Mouse (Mus musculus): Measurements from ENCODE around the gene Olfr316. TPM values are rescaled to one million over a fixed set of nuclear protein-coding genes. Genes with fewer than 3 reads are reported as not detected.

The Olfr316 gene
- not detected in 2 replicates for polyA plus RNA-seq (2012; rRNA removed)

GRCm38 (mm10) chr11:58752434-58752833 is at the start of gene Olfr316:
TSS of gene Olfr316 (plus strand) at chr11:58752734.

GRCm38 (mm10) chr11:58723914-58724313 is 28.6 kb upstream of the Olfr316 start, which contains the start of gene Olfr318:
TSS of gene Olfr318 (minus strand) at chr11:58724014.

GRCm38 (mm10) chr11:58738792-58739262 is 13.7 kb upstream of the Olfr316 start, which contains the start of gene Olfr317:
TSS of gene Olfr317 (minus strand) at chr11:58739212.

GRCm38 (mm10) chr11:58772888-58773287 is 20.4 kb downstream of the Olfr316 start, which contains the start of gene Olfr315:
TSS of gene Olfr315 (plus strand) at chr11:58773188.

GRCm38 (mm10) chr11:58782480-58783089 is 30.1 kb downstream of the Olfr316 start, which contains the start of gene Olfr314:
TSS of gene Olfr314 (plus strand) at chr11:58782952.

GRCm38 (mm10) chr11:58801558-58802228 is 49.2 kb downstream of the Olfr316 start, which contains the start of gene Fam183b:
TSS of gene Fam183b (minus strand) at chr11:58801960.

Other genes with a start within 250 kb of the Olfr316 start
- gene Olfr330, start 217.9 kb upstream of the Olfr316 start, polyA plus RNA-seq (2012; rRNA removed): not detected in 2 replicates
- not detected in 2 replicates for gene Olfr329-ps, start 206.3 kb upstream of the Olfr316 start, polyA plus RNA-seq (2012; rRNA removed)
- not detected in 2 replicates for gene Olfr328, start 197.1 kb upstream of the Olfr316 start, polyA plus RNA-seq (2012; rRNA removed)
- gene Olfr224, start 182.2 kb upstream of the Olfr316 start, polyA plus RNA-seq (2012; rRNA removed): not detected in 2 replicates
- gene Olfr325, start 175.0 kb upstream of the Olfr316 start, polyA plus RNA-seq (2012; rRNA removed): not detected in 2 replicates
- gene Olfr324, start 157.6 kb upstream of the Olfr316 start, polyA plus RNA-seq (2012; rRNA removed): not detected in 2 replicates
- gene 2210407C18Rik, start 136.7 kb upstream of the Olfr316 start, polyA plus RNA-seq (2012; rRNA removed): 0.07 TPM in 1 of 2 replicates, not detected in the other
- not detected in 2 replicates for gene Olfr323, start 122.2 kb upstream of the Olfr316 start, polyA plus RNA-seq (2012; rRNA removed)
- gene Trim58, start 112.3 kb upstream of the Olfr316 start, polyA plus RNA-seq (2012; rRNA removed): 4.9 and 5.5 TPM in 2 replicates
- gene Olfr322, start 94.0 kb upstream of the Olfr316 start, polyA plus RNA-seq (2012; rRNA removed): 0.02 and 0.05 TPM in 2 replicates
- not detected in 2 replicates for gene Olfr320, start 71.6 kb upstream of the Olfr316 start, polyA plus RNA-seq (2012; rRNA removed)
- not detected in 2 replicates for gene Olfr319, start 53.6 kb upstream of the Olfr316 start, polyA plus RNA-seq (2012; rRNA removed)
- not detected in 2 replicates for gene Olfr318, start 28.7 kb upstream of the Olfr316 start, polyA plus RNA-seq (2012; rRNA removed)
- not detected in 2 replicates for gene Olfr317, start 13.5 kb upstream of the Olfr316 start, polyA plus RNA-seq (2012; rRNA removed)
- not detected in 2 replicates for gene Olfr315, start 20.5 kb downstream of the Olfr316 start, polyA plus RNA-seq (2012; rRNA removed)
- gene Olfr314, start 30.2 kb downstream of the Olfr316 start, polyA plus RNA-seq (2012; rRNA removed): not detected in 2 replicates
- gene Fam183b, start 49.2 kb downstream of the Olfr316 start, polyA plus RNA-seq (2012; rRNA removed): 0.15 TPM in 1 of 2 replicates, not detected in the other
- not detected in 2 replicates for gene Olfr313, start 62.3 kb downstream of the Olfr316 start, polyA plus RNA-seq (2012; rRNA removed)
- gene Olfr312, start 76.5 kb downstream of the Olfr316 start, polyA plus RNA-seq (2012; rRNA removed): not detected in 2 replicates
- gene Olfr311, start 86.5 kb downstream of the Olfr316 start, polyA plus RNA-seq (2012; rRNA removed): not detected in 2 replicates
- gene Gm12258, start 94.4 kb downstream of the Olfr316 start, polyA plus RNA-seq (2012; rRNA removed): 2.5 and 2.7 TPM in 2 replicates
- gene 2810021J22Rik, start 114.5 kb downstream of the Olfr316 start, polyA plus RNA-seq (2012; rRNA removed): 1.0 and 1.3 TPM in 2 replicates
- 2.9 and 3.0 TPM in 2 replicates for gene Zfp39, start 151.5 kb downstream of the Olfr316 start, polyA plus RNA-seq (2012; rRNA removed)
- 13.5 and 14.6 TPM in 2 replicates for gene Btnl10, start 165.2 kb downstream of the Olfr316 start, polyA plus RNA-seq (2012; rRNA removed)
- gene Rnf187, start 186.2 kb downstream of the Olfr316 start, polyA plus RNA-seq (2012; rRNA removed): 63.0 and 65.7 TPM in 2 replicates
- 15.6 and 26.7 TPM in 2 replicates for gene Hist3h2ba, start 196.2 kb downstream of the Olfr316 start, polyA plus RNA-seq (2012; rRNA removed)
- gene Hist3h2a, start 202.0 kb downstream of the Olfr316 start, polyA plus RNA-seq (2012; rRNA removed): 14.0 and 22.7 TPM in 2 replicates
- 0.04 and 0.08 TPM in 2 replicates for gene Trim17, start 202.0 kb downstream of the Olfr316 start, polyA plus RNA-seq (2012; rRNA removed)
- gene Trim11, start 225.4 kb downstream of the Olfr316 start, polyA plus RNA-seq (2012; rRNA removed): 9.3 and 11.3 TPM in 2 replicates

Data from liver, embryonic 18 days (tissue).